Mouse (Mus musculus) C2C12 (cell line): Measurements from ENCODE around the gene Pex12.

ENCODE experiments used
- CEBPB ChIP-seq: IDR thresholded peaks from one replicate; pipeline ENCODE4 v1.6.1; 2011; ENCODE audit warnings: low read depth, mild to moderate bottlenecking, control low read depth, moderate library complexity
- CTCF ChIP-seq: IDR thresholded peaks from one replicate; pipeline ENCODE4 v1.5.1; 2011; ENCODE audit not compliant: control insufficient read depth, insufficient read depth, insufficient read length
- FOSL1 ChIP-seq: IDR thresholded peaks from one replicate; pipeline ENCODE4 v1.8.0; 2011; ENCODE audit warnings: mild to moderate bottlenecking, low read length; ENCODE audit not compliant: poor library complexity, insufficient read depth, severe bottlenecking
- MAX ChIP-seq: IDR thresholded peaks from one replicate; pipeline ENCODE4 v1.6.1; 2011; ENCODE audit warnings: mild to moderate bottlenecking, control low read depth
- MYOD1 ChIP-seq: IDR thresholded peaks from one replicate; pipeline ENCODE4 v1.6.1; 2011; ENCODE audit warnings: low read depth; ENCODE audit not compliant: control insufficient read depth, insufficient read length
- MYOG ChIP-seq: IDR thresholded peaks from one replicate; pipeline ENCODE4 v1.6.1; 2011; ENCODE audit not compliant: control insufficient read depth, insufficient read length; ENCODE audit errors: extremely low read depth
- USF1 ChIP-seq: IDR thresholded peaks from one replicate; pipeline ENCODE4 v1.6.1; 2011; ENCODE audit warnings: low read depth, mild to moderate bottlenecking, control low read depth, moderate library complexity

- TF ChIP-seq CTCF (no peak), MAX (no peak), MYOD1 (no peak), USF1 (no peak), MYOG (no peak), CEBPB (no peak), FOSL1 (no peak)
These were observed 262 bp downstream of the Pex12 start for GRCm38 (mm10) chr11:83302124-83302523.
